Mouse (Mus musculus): ENCODE measurements around the gene Slain1.
A peak's percentile ranks its signal among the peaks of the same experiment; 100 is the strongest.
"Not testable (repeated sequence)": the region's sequence is repeated elsewhere in the genome, so short reads cannot be mapped to it uniquely, and the experiment has no call there.

Gene Slain1

DNA sequence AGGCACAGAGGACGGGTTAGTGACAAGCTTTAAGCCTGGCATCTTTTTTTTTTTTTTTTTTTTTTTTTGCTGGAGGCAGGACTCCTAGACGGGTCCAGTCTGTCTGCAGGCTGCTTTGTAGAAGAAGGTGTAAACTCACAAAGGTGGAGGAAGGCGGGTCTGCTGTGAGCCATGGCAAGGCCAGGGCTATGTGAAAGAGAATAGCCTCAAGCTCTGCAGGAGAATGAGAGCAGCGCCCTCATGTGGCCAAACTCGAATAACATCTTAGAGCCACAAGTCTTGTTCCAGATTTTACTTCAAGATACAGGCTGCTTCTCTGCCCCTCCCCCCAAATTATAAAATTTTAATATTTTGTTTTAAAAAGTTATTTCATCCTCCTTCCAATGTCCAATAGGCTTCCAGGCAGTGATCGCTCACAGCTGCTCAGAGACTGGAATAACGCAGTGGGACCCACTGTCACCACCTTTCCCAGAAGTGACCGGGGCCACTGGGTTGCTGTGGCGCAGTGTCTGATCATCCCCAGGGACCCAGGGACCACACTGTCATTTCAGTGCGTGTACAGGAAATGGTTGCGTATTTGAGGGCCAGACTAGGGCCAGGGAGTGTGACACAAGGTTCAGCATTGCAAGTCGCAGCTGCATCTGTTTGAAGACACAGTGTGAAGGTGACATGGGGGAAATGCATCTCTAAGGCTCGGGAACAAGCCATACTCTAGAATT lies 70.8 kb downstream of the Slain1 start:
- ATAC-seq (ENCODE audit: low TSS enrichment), result peak; percentile 65

DNA sequence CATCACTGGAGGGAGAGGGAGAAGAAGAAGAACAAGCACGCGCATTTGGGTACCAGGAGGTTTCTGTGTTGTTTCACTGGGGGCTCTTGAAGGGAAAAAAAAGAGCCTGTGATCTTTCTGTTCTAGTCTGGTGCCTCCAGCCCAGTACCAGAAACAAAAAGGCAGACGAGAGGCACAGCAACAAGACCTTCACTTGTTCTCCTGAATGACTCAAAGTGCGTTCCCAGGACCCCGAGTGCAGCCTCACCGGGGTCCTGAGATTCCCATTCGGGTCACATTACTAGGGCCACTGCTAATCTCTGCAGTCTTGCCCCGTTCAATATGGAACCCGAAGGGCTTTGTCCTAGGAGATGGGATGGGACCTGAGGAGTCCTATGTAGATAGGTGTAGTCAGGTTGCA lies 73.3 kb downstream of the Slain1 start:
- no peak for ATAC-seq (ENCODE audit: low TSS enrichment)

DNA sequence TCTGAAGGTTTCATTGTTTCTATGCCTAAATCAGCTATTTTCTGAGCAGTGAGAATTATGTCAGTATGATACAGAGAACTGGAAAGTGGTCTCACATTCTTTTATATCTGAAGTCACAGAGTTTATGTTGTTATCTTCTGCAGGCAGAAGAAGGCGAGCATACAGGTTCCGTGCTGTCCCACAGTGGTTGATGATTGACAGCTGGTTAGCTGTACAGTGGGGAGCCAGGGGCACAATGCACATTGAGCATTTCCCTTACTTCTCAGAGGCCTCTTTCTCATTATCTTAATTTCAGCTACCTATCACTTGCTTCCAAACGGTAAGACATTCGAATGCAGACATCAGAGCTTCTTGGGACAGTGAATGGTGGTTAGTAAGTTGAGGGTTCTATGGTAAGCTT lies 73.8 kb downstream of the Slain1 start:
- ATAC-seq (ENCODE audit: low TSS enrichment), result no peak

DNA sequence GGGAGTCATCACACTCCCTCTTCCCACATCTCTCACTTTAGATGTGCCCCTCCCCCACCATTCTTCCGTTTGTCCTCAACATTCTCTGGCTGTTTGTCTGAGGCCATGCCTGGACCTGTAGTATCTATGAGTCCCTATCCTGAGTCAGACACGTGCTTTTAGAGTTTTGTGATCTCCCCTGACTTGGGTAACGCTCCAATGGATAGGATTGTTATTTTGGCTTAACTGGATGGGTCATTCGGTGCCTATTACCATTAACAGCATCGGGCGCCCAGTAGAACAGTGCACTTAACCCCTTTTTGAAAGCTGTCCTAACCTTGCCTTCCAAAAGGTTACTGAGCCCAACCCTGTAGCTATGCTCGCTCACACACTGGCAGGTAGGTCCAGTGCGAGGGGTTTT lies 78.5 kb downstream of the Slain1 start:
- ATAC-seq (ENCODE audit: low TSS enrichment), result no peak

DNA sequence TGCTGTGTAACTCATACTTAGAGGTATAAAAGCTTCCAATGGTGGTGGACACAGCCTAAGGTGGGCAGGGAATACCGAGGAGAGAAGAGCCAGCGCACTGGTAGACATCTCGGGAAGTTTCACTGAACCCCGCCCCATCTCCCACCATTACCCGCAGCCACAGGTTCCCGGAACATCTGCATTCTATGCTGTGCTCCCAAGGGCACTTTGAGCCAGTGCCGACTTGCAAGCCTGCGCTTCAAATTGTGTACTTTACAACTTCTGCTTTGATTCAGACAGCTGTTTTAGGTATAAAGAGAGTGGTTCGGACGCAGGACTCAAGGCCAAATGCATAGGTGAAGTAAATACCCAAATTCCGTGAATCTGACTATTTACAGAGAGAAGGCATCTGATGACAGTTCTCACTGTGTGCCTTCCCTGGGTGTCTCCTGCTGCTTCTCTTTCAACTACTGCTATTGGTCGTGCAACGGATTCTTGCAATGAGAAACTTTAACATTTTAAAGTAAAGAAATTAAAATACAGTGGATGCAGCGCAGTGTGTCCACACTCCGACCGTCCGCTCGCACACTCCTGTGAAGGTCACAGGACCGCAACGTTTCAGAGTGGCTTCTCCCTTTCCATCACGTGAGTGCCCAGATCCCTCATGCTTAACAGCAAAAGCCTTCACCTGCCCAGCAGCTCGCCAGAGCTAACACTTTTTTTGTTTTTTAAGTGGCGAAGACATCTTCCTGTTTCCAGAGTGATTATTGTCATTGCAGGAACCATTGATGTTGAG lies 79.1 kb downstream of the Slain1 start:
- no peak for ATAC-seq (ENCODE audit: low TSS enrichment)

DNA sequence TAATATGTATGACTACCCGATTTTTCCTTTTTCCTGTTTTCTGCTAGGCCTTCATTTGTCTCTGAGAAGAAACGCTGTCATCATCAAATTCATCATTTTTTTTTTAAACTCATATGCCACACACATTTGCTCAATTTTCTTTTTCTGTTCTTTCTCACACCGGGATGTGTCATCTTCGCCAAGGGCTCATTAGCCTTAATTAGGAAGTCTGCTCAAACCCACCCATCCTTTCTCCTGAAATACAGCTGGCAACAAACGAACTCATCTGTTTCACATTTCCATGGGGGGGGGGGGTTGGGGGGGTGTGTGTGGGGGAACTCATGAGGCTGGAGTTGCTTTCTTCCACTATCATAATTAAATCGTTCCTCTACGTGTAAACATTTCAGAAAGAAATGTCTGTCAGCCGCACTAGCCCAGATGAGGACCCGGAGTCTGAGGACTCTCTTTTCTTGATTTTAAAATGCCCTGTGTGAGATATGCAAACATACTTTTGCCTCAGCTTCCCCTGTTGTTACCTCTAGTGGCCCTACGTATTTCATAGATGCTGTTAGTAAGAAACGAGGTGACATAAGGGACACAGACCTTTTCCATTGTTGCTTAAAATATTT lies 79.8 kb downstream of the Slain1 start:
- ATAC-seq (ENCODE audit: low TSS enrichment), result no peak

DNA sequence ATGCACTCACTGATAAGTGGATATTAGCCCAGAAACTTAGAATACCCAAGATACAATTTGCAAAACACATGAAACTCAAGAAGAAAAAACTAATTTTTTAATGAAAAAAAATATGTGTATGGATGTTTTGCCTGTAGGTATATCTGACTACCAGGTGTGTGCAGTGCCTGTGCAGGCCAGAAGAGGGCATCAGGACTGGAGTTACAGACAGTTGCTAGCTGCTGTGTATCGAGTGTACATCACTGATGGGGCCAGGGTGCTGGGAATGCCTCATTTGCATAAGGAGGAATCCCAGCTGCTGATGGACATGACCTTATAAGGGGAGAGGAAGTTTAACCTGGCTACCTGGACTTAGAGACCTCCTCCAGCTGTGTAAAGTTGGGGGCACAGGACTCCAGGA lies 82.6 kb downstream of the Slain1 start:
- no peak for ATAC-seq (ENCODE audit: low TSS enrichment)

DNA sequence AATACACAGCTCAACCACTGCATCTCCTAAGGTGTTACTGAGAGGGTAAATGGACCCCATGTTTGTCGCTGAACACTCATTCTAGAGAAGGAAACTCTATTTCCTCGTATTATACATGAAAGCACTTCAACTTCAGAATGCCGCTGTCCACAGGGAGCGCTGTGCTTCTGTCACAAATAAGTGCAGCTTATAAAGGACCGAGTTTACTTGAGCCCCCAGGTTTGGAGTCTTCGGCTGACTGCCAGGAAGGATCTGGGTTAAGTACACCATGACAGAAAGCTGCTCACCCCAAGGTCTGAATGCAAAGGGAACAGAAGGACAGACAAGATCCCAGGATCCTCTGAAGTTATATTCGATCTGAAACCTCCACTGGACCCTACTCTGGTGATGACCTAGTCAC lies 91.2 kb downstream of the Slain1 start:
- no peak for ATAC-seq (ENCODE audit: low TSS enrichment)

DNA sequence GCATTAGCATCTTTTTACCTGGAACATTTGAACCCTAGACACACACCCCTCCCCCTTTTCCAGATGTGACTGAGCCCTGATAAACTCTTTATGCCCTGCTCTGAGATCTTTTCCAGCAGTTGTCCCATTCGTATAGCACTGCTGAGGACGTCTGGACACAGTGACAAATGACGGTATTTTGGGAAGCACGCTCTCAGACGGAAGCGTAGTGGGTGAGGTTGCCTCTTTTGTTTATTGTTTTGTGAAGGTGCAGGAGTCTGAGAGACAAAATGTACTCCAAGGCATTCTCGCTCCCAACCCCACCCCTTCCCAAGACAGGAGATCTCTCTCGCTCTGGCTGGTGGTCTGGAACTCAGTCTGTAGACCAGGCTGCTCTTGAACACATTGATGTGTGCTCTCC lies 92.1 kb downstream of the Slain1 start:
- ATAC-seq (ENCODE audit: low TSS enrichment), result no peak

DNA sequence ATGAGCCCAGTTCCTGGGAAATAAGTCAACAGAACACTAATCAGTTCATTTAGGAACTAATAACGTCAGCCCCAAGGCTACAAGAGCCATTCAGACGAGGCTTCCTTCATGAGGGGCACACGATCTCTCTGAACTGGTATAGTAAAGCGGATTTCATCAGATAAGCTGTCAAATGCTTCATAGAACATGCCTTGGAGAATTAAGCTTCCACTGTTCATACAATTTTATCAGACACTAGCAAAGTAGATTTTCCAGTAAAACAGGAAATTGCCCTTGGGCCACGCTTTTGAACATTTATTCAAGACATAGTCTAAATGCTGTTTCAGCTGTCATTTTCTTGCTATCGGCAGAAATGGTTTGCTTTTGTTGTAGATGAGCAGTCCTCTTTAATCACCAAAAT lies 97.3 kb downstream of the Slain1 start:
- ATAC-seq (ENCODE audit: low TSS enrichment), result no peak

DNA sequence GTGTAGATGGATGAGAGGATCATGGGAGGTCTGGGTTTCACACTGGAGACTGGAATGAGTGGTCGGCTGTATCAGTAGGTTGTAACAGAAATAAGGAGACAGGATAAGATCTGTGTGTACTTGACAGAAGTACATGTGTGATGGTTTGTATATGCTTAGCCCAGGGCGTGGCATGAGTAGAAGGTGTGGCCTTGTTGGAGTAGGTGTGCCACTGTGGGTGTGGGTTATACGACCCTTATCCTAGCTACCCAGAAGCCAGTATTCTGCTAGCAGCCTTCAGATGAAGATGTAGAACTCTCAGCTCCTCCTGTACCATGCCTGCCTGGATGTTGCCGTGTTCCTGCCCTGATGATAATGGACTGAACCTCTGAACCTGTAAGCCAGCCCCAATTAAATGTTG lies 100.6 kb downstream of the Slain1 start:
- not testable (repeated sequence) for ATAC-seq (ENCODE audit: low TSS enrichment)

DNA sequence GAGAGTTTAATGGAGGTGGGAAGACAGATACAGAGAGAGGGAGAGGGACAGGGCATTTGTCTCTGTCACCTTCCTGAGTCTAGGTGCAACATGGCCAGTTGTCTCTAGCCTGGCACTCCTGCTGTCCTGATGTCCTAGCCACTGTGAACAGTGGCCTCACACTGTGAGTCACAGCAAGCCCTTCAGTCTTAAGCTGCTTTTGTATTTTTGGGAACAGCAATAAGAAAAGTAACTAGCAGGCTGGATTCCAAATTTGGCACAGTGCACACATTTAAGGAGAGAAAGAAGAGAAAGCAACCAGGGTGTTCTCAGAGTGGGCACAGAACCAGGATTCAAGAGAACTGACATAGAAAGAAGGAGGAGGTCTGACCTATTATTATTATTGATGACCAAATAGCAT lies 101.4 kb downstream of the Slain1 start:
- peak; percentile 97 for ATAC-seq (ENCODE audit: low TSS enrichment)

DNA sequence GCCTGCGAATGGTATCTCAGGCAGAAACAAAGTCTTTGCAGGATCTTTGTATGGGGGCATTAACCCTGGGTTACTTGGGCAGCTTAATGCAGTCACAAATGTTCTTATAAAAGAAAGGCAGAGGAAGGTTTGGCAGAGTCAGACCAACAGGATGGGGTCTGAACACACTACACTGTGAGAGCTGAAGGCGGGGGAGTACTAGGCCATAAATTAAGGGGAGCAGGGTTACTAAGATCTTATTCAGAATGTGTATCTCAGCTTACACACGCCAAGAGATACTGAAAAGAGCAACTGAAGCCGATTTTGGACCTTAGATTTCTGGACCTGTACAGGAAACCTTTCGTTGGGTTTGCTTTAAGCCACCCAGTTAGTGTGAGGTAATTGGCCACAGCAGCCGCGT lies 102.7 kb downstream of the Slain1 start:
- ATAC-seq (ENCODE audit: low TSS enrichment), result no peak

DNA sequence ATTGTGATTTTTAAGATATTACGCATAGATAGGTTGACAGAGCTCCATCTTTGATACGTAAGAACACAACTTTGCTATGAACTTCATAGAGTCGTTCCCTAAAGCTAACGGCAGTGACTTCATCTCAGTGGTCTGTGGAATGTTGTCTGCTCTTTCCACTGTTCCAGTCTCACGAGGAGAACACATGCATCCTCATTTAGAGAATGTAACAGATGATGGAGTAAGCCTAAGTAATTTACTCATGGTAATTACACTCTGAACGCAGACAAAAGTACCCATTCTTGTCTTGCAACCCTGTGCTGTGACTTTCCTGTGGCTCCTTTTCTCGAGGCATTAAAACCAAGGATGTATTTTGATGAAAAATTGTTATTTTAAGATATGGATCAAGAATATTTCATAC lies 104.0 kb downstream of the Slain1 start:
- ATAC-seq (ENCODE audit: low TSS enrichment), result no peak

DNA sequence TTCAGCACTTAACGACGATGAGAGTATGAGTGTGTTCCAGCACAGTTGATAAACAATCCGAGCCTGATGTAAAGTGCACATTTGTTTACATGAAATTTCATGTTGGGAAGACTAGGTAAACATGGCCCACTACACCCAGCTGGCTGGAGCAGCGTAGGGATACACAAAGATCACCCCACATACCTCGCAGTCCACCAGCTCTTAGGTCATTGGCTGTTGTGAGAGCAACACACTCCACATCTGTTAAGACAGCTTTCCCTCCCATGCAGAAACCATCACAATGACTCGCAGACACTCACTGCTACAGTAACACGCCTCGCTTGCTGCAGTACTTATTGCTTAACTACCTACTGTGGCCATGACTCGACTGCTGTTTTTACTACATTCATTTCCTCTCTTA lies 104.4 kb downstream of the Slain1 start:
- ATAC-seq (ENCODE audit: low TSS enrichment), result no peak

Measured in frontal cortex, adult (tissue).